Comparison of ENCODE assay signal across 9 mouse cellular contexts in the genomic region with DNA sequence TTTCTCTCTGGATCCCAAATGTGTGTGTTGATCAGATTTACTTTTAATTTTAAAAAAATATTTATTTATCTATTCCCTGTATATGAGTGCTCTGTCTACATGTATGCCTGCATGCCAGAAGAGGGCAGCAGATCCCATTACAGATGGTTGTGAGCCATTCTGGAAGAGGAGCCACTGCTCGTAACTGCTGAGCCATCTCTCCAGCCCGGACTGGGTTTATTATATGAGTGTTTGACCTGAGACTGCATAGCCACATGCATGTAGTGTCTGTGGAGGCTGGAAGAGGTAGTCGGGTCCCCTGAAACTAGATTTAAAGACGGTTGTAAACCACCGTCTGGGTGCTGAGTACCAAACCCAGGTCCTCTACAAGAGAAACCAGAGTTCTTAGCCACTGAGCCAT. TPM values are rescaled to one million over a fixed set of nuclear protein-coding genes. Genes with fewer than 3 reads are reported as not detected.
DNase-seq lines count a peak whose midpoint lies in the region; ATAC-seq and TF ChIP-seq lines count a peak whose summit lies in the region.
"Had no signal": no experiment of that assay in that cellular context is flagged by ENCODE, and none has a peak within 500 bp of the region (broad histone marks: within the 10 kb centered on the region; RNA-seq: fewer than 3 reads in every experiment).

No protein-coding gene starts in this region.

- no peaks in the 10 kb centered on the region for H3K36me3 ChIP-seq in forebrain, embryonic 10.5 days (replicated peaks)
- H3K36me3 ChIP-seq in intestine, embryonic 16.5 days (ENCODE audit: control insufficient read depth, insufficient read depth, low read length): no peaks in the 10 kb centered on the region
- H3K36me3 ChIP-seq in liver, postnatal 0 days (replicated peaks; ENCODE audit: insufficient read depth, low read length): no peaks in the 10 kb centered on the region

- H3K27me3 ChIP-seq in forebrain, embryonic 10.5 days (ENCODE audit: poor library complexity, severe bottlenecking): no peaks in the 10 kb centered on the region
- H3K27me3 ChIP-seq in intestine, embryonic 16.5 days (replicated peaks; ENCODE audit: control insufficient read depth, insufficient read depth, low read length): no peaks in the 10 kb centered on the region
- H3K27me3 ChIP-seq in liver, postnatal 0 days (ENCODE audit: insufficient read depth, low read length): no peaks in the 10 kb centered on the region

- peak; percentile 71 for TF ChIP-seq CTCF in liver, postnatal 0 days (IDR thresholded peaks at IDR 0.05; ENCODE audit: low read depth)

- H3K9me3 ChIP-seq in forebrain, embryonic 10.5 days: peaks cover 4% of the 10 kb centered on the region; the same call in 1 of the 2 replicates
- no peaks in the 10 kb centered on the region for H3K9me3 ChIP-seq in intestine, embryonic 16.5 days (ENCODE audit: control insufficient read depth, low read length)
- no peaks in the 10 kb centered on the region for H3K9me3 ChIP-seq in liver, postnatal 0 days (ENCODE audit: low read length)

- no peak overlapping the region for H3K9ac ChIP-seq in intestine, embryonic 16.5 days (ENCODE audit: low read depth, low read length)
- H3K9ac ChIP-seq in liver, postnatal 0 days (replicated peaks): no peak overlapping the region

- H3K4me3 ChIP-seq in forebrain, embryonic 10.5 days: peak overlapping the region; percentile 67
- H3K4me3 ChIP-seq in intestine, embryonic 16.5 days (ENCODE audit: low read length): peak overlapping the region; percentile 70
- peak overlapping the region; percentile 69 for H3K4me3 ChIP-seq in liver, postnatal 0 days (ENCODE audit: low read depth, low read length)

- ATAC-seq in intestine, embryonic 16.5 days: no peak
- ATAC-seq in liver, postnatal 0 days: no peak

- peak; percentile 27 for DNase-seq in layer of hippocampus, adult 9-11 months
- no peak for DNase-seq in layer of hippocampus, adult 11-12 months (ENCODE audit: low spot score)
- peak; percentile 74 for DNase-seq in adrenal gland, postnatal 14 days
- DNase-seq in forebrain, embryonic 10.5 days (ENCODE audit: extremely low spot score, low spot score): no peak
- DNase-seq in liver, postnatal 0 days: peak; percentile 51
- DNase-seq in retina, embryonic 14.5 days (ENCODE audit: low spot score): peak; percentile 35
- DNase-seq in ovary, postnatal 14 days (ENCODE audit: low spot score): no peak

- H3K4me1 ChIP-seq in forebrain, embryonic 10.5 days: peaks cover 22% of the 10 kb centered on the region
- H3K4me1 ChIP-seq in intestine, embryonic 16.5 days (ENCODE audit: control insufficient read depth, insufficient read depth, low read length): peaks cover 2% of the 10 kb centered on the region; the same call in 1 of the 2 replicates
- H3K4me1 ChIP-seq in liver, postnatal 0 days (ENCODE audit: insufficient read depth): peaks cover 24% of the 10 kb centered on the region

- H3K27ac ChIP-seq in forebrain, embryonic 10.5 days: peak overlapping the region; percentile 90; the same call in 1 of the 2 replicates
- H3K27ac ChIP-seq in intestine, embryonic 16.5 days (ENCODE audit: low read length): peak overlapping the region; percentile 50
- H3K27ac ChIP-seq in liver, postnatal 0 days (ENCODE audit: low read depth): no peak overlapping the region

- TF ChIP-seq EP300 in liver, postnatal 0 days (IDR thresholded peaks at IDR 0.05; ENCODE audit: low read depth): no peak

- WGBS in forebrain, embryonic 10.5 days: 60% methylated on average over 5 of the region's 5 CpGs
- 69% methylated on average over 5 of the region's 5 CpGs for WGBS in intestine, embryonic 16.5 days
- 70% methylated on average over 5 of the region's 5 CpGs for WGBS in liver, postnatal 0 days (ENCODE audit: insufficient replicate concordance)

- peak overlapping the region; percentile 50 for H3K4me2 ChIP-seq in intestine, embryonic 16.5 days (ENCODE audit: low read depth, low read length)
- H3K4me2 ChIP-seq in liver, postnatal 0 days (ENCODE audit: low read depth, low read length): peak overlapping the region; percentile 84

RNA-seq across cellular contexts. Expression of gene Isoc2b, which starts 5.0 kb away (rescaled TPM):
- 8.6 and 12.5 TPM in 2 replicates for total RNA-seq in adrenal gland, postnatal 14 days (2021)
- 2.6 and 2.9 TPM in 2 replicates for polyA plus RNA-seq in forebrain, embryonic 10.5 days (2016; fragmentation: Nextera tagmentation; extraction: Ambion mirVana)
- 17.8 and 22.9 TPM in 2 replicates for polyA plus RNA-seq in intestine, embryonic 16.5 days (2015; fragmentation: Nextera tagmentation; extraction: Ambion mirVana)
- 8.0 and 8.3 TPM in 2 replicates for polyA plus RNA-seq in liver, postnatal 0 days (2015; fragmentation: Nextera tagmentation; extraction: Ambion mirVana)

RNA-seq across cellular contexts. Expression of gene Isoc2a, which starts 11.9 kb away (rescaled TPM):
- 55.7 and 67.9 TPM in 2 replicates for total RNA-seq in adrenal gland, postnatal 14 days (2021)
- 0.73 and 1.0 TPM in 2 replicates for polyA plus RNA-seq in forebrain, embryonic 10.5 days (2016; fragmentation: Nextera tagmentation; extraction: Ambion mirVana)
- polyA plus RNA-seq in intestine, embryonic 16.5 days (2015; fragmentation: Nextera tagmentation; extraction: Ambion mirVana): 1.4 TPM in 2 replicates
- polyA plus RNA-seq in liver, postnatal 0 days (2015; fragmentation: Nextera tagmentation; extraction: Ambion mirVana): 2.3 and 2.4 TPM in 2 replicates

RNA-seq across cellular contexts. Expression of gene Shisa7, which starts 20.6 kb away (rescaled TPM):
- 2.2 and 2.9 TPM in 2 replicates for total RNA-seq in adrenal gland, postnatal 14 days (2021)
- polyA plus RNA-seq in forebrain, embryonic 10.5 days (2016; fragmentation: Nextera tagmentation; extraction: Ambion mirVana): 0.47 and 0.79 TPM in 2 replicates
- 0.12 and 0.15 TPM in 2 replicates for polyA plus RNA-seq in intestine, embryonic 16.5 days (2015; fragmentation: Nextera tagmentation; extraction: Ambion mirVana)
- not detected in 2 replicates for polyA plus RNA-seq in liver, postnatal 0 days (2015; fragmentation: Nextera tagmentation; extraction: Ambion mirVana)

RNA-seq across cellular contexts. Expression of gene Gm36210, which starts 41.2 kb away (rescaled TPM):
- 0.26 TPM in 1 of 2 replicates, not detected in the other for total RNA-seq in adrenal gland, postnatal 14 days (2021)
- polyA plus RNA-seq in forebrain, embryonic 10.5 days (2016; fragmentation: Nextera tagmentation; extraction: Ambion mirVana): 0.12 and 0.22 TPM in 2 replicates
- polyA plus RNA-seq in intestine, embryonic 16.5 days (2015; fragmentation: Nextera tagmentation; extraction: Ambion mirVana): not detected in 2 replicates
- polyA plus RNA-seq in liver, postnatal 0 days (2015; fragmentation: Nextera tagmentation; extraction: Ambion mirVana): not detected in 2 replicates
- total RNA-seq: common myeloid progenitor, adult 5-6 weeks had no signal

RNA-seq across cellular contexts. Expression of gene Zfp628, which starts 49.9 kb away (rescaled TPM):
- 13.7 and 16.2 TPM in 2 replicates for total RNA-seq in adrenal gland, postnatal 14 days (2021)
- 4.1 and 4.2 TPM in 2 replicates for polyA plus RNA-seq in forebrain, embryonic 10.5 days (2016; fragmentation: Nextera tagmentation; extraction: Ambion mirVana)
- polyA plus RNA-seq in intestine, embryonic 16.5 days (2015; fragmentation: Nextera tagmentation; extraction: Ambion mirVana): 2.7 TPM in 2 replicates
- polyA plus RNA-seq in liver, postnatal 0 days (2015; fragmentation: Nextera tagmentation; extraction: Ambion mirVana): 0.90 and 1.0 TPM in 2 replicates

Comparison
In these comparisons a context has a peak if more than half of its experiments do, and no peak if none do; other contexts are left out.
1. DNase-seq: peak in layer of hippocampus, adult 9-11 months (single experiment), adrenal gland, postnatal 14 days (single experiment), liver, postnatal 0 days (single experiment) and retina, embryonic 14.5 days (single experiment); none in layer of hippocampus, adult 11-12 months (single experiment), forebrain, embryonic 10.5 days (single experiment) and ovary, postnatal 14 days (single experiment).
2. Peak in every context shown above with its lines, with median percentiles within 50 percentile points of each other: H3K4me3 ChIP-seq.